Mouse (Mus musculus) heart, postnatal 0 days (tissue): ENCODE measurements at regions not wholly inside any gene's neighbourhood (a gene's known extent, or its start where the extent isn't known, plus 50 kb on each side); places are given as distances from the start of the nearest gene placed in this dataset.
A peak's percentile ranks its signal among the peaks of the same experiment; 100 is the strongest.

Source experiments
- ATAC-seq: fragments of 200-750 bp; cut with Nextera tagmentation; 2 replicates; pipeline ENCODE4 v1.8.0; 2017; ENCODE audit warnings: low read depth, moderate number of reproducible peaks, moderate library complexity; ENCODE audit not compliant: insufficient read depth
- DNase-seq: peaks from one replicate; pipeline ENCODE4 v3.0.0-alpha.2; 2016; ENCODE audit warnings: low spot score
- H3K27ac ChIP-seq: fragments of 300-500 bp; sonication (generic); 2 replicates; pipeline ENCODE4 v1.5.1; 2014; ENCODE audit warnings: low read depth, mild to moderate bottlenecking
- H3K27me3 ChIP-seq: fragments of 300-500 bp; sonication (generic); 2 replicates; pipeline ENCODE4 v1.6.1; 2014; ENCODE audit warnings: low read length, mixed read lengths; ENCODE audit not compliant: control insufficient read depth, insufficient read depth
- H3K36me3 ChIP-seq: fragments of 300-500 bp; sonication (generic); replicated peaks from 2 replicates; pipeline ENCODE4 v1.6.1; 2014; ENCODE audit warnings: low read length, mixed read lengths; ENCODE audit not compliant: control insufficient read depth, insufficient read depth
- H3K4me1 ChIP-seq: fragments of 300-500 bp; sonication (generic); 2 replicates; pipeline ENCODE4 v1.6.1; 2014; ENCODE audit warnings: antibody characterized with exemption; ENCODE audit not compliant: control insufficient read depth, insufficient read depth
- H3K4me2 ChIP-seq: fragments of 300-500 bp; sonication (generic); 2 replicates; pipeline ENCODE4 v1.6.1; 2014; ENCODE audit warnings: low read depth, mild to moderate bottlenecking, low read length, moderate library complexity
- H3K4me3 ChIP-seq: fragments of 300-500 bp; sonication (generic); 2 replicates; pipeline ENCODE4 v1.5.1; 2014; ENCODE audit warnings: low read depth, low read length
- H3K9ac ChIP-seq: fragments of 300-500 bp; sonication (generic); replicated peaks from 2 replicates; pipeline ENCODE4 v1.6.1; 2014; ENCODE audit warnings: low read depth, low read length, mixed read lengths
- H3K9me3 ChIP-seq: fragments of 300-500 bp; sonication (generic); replicated peaks from 2 replicates; pipeline ENCODE4 v1.6.1; 2016; ENCODE audit warnings: low read length; ENCODE audit not compliant: control insufficient read depth
- CTCF ChIP-seq: IDR thresholded peaks from 2 replicates; pipeline ENCODE4 v1.5.1; 2016; ENCODE audit warnings: antibody characterized with exemption, control low read depth, low read depth
- EP300 ChIP-seq: IDR thresholded peaks from 2 replicates; pipeline ENCODE4 v1.6.1; 2016; ENCODE audit warnings: antibody characterized with exemption, low read depth
- WGBS: fragments of 180-500 bp; shearing (Covaris S2); extraction: QIAGEN DNeasy Blood & Tissue Kit; methylation state at CpG from one replicate; pipeline ENCODE4 v1.1.7; 2014; 5-methylcytosine and 5-hydroxymethylcytosine counted together

- TF ChIP-seq CTCF = no peak
- TF ChIP-seq EP300 = no peak
- no peaks in the 10 kb centered on the region; the same call in 1 of the 2 replicates for H3K4me1 ChIP-seq
- no peak for ATAC-seq
- no peaks in the 10 kb centered on the region for H3K36me3 ChIP-seq
- no peak overlapping the region for H3K4me2 ChIP-seq
- H3K9ac ChIP-seq = no peak overlapping the region
- no peaks in the 10 kb centered on the region for H3K27me3 ChIP-seq
- H3K9me3 ChIP-seq = no peaks in the 10 kb centered on the region
- H3K4me3 ChIP-seq = no peak overlapping the region
- H3K27ac ChIP-seq = no peak overlapping the region
- DNase-seq = no peak
- 89% methylated on average over 7 of the region's 7 CpGs for WGBS
Observed at GRCm38 (mm10) chr3:133599731-133600130, 54.8 kb upstream of the Tet2 start.

- Histone ChIP-seq H3K27me3 (no peaks in the 10 kb centered on the region), H3K9me3 (no peaks in the 10 kb centered on the region), H3K4me3 (no peak overlapping the region), H3K36me3 (no peaks in the 10 kb centered on the region), H3K9ac (peak overlapping the region; percentile 4; the same call in 1 of the 2 replicates), H3K4me2 (peak overlapping the region; percentile 14), H3K4me1 (no peaks in the 10 kb centered on the region; the same call in 1 of the 2 replicates), H3K27ac (peak overlapping the region; percentile 54)
- WGBS = 24% methylated on average over 11 of the region's 11 CpGs
- TF ChIP-seq EP300 (no peak), CTCF (no peak)
- ATAC-seq (peak; percentile 80), DNase-seq (peak; percentile 73)
Observed at GRCm38 (mm10) chr3:133600447-133601220, 55.7 kb upstream of the Tet2 start.

- 85% methylated on average over 6 of the region's 6 CpGs for WGBS
- TF ChIP-seq CTCF (no peak), EP300 (no peak)
- H3K27me3 ChIP-seq = no peaks in the 10 kb centered on the region
- H3K4me3 ChIP-seq = no peak overlapping the region
- H3K9me3 ChIP-seq = no peaks in the 10 kb centered on the region
- H3K9ac ChIP-seq = no peak overlapping the region
- no peaks in the 10 kb centered on the region; the same call in 1 of the 2 replicates for H3K4me1 ChIP-seq
- DNase-seq (no peak), ATAC-seq (no peak)
- no peak overlapping the region for H3K4me2 ChIP-seq
- H3K36me3 ChIP-seq = no peaks in the 10 kb centered on the region
- H3K27ac ChIP-seq = no peak overlapping the region
Observed at GRCm38 (mm10) chr3:133605460-133605859, 60.5 kb upstream of the Tet2 start.

- H3K9ac ChIP-seq = no peak overlapping the region
- ATAC-seq (no peak), DNase-seq (no peak)
- H3K36me3 ChIP-seq = no peaks in the 10 kb centered on the region
- no peak overlapping the region for H3K27ac ChIP-seq
- no peak overlapping the region for H3K4me2 ChIP-seq
- H3K4me1 ChIP-seq = no peaks in the 10 kb centered on the region
- 83% methylated on average over 3 of the region's 3 CpGs for WGBS
- H3K4me3 ChIP-seq = no peak overlapping the region
- H3K27me3 ChIP-seq = no peaks in the 10 kb centered on the region
- no peak for TF ChIP-seq EP300
- TF ChIP-seq CTCF = no peak
- H3K9me3 ChIP-seq = no peaks in the 10 kb centered on the region
Observed at GRCm38 (mm10) chr3:133608845-133609261, 63.9 kb upstream of the Tet2 start.

GRCm38 (mm10) chr3:133613836-133614711 is 69.1 kb upstream of the Tet2 start:
- 56% methylated on average over 12 of the region's 12 CpGs for WGBS
- no peak overlapping the region for H3K27ac ChIP-seq
- no peaks in the 10 kb centered on the region for H3K4me1 ChIP-seq
- H3K27me3 ChIP-seq = no peaks in the 10 kb centered on the region
- TF ChIP-seq CTCF (no peak), EP300 (no peak)
- H3K9me3 ChIP-seq = no peaks in the 10 kb centered on the region
- no peaks in the 10 kb centered on the region for H3K36me3 ChIP-seq
- H3K4me3 ChIP-seq = no peak overlapping the region
- no peak for ATAC-seq
- H3K9ac ChIP-seq = no peak overlapping the region
- DNase-seq = no peak
- H3K4me2 ChIP-seq = peak overlapping the region; percentile 40; the same call in 1 of the 2 replicates
